Mouse (Mus musculus): ENCODE measurements around the gene 1700023F06Rik.

1700023F06Rik gene

GRCm38 (mm10) chr11:103178748-103179147 is 29.6 kb downstream of the 1700023F06Rik start:
- no peak for DNase-seq

GRCm38 (mm10) chr11:103177815-103178485 is 30.4 kb downstream of the 1700023F06Rik start:
- no peak for DNase-seq

- no peak for DNase-seq
Measured at GRCm38 (mm10) chr11:103177216-103177615, 31.1 kb downstream of the 1700023F06Rik start.

GRCm38 (mm10) chr11:103176510-103176909 is 31.8 kb downstream of the 1700023F06Rik start:
- no peak for DNase-seq

- DNase-seq = no peak
Measured at GRCm38 (mm10) chr11:103175688-103176442, 32.5 kb downstream of the 1700023F06Rik start.

- DNase-seq = no peak
Measured at GRCm38 (mm10) chr11:103174891-103175391, 33.4 kb downstream of the 1700023F06Rik start.

GRCm38 (mm10) chr11:103174411-103174832 is 33.9 kb downstream of the 1700023F06Rik start:
- DNase-seq = no peak

- no peak for DNase-seq
Measured at GRCm38 (mm10) chr11:103173771-103174344, 34.5 kb downstream of the 1700023F06Rik start.

GRCm38 (mm10) chr11:103173041-103173770 is 35.2 kb downstream of the 1700023F06Rik start:
- DNase-seq = no peak

- no peak for DNase-seq
Measured at GRCm38 (mm10) chr11:103172392-103173040, 35.8 kb downstream of the 1700023F06Rik start.

- DNase-seq = no peak
Measured at GRCm38 (mm10) chr11:103171703-103172391, 36.5 kb downstream of the 1700023F06Rik start.

GRCm38 (mm10) chr11:103171286-103171620 is 37.1 kb downstream of the 1700023F06Rik start:
- DNase-seq = no peak

GRCm38 (mm10) chr11:103170494-103171285 is 37.7 kb downstream of the 1700023F06Rik start, which contains the start of gene Fmnl1:
Gene Fmnl1 (plus strand): TSS chr11:103171107.
- DNase-seq = peak; percentile 40

- no peak for DNase-seq
Measured at GRCm38 (mm10) chr11:103170111-103170493, 38.3 kb downstream of the 1700023F06Rik start.

- no peak for DNase-seq
Measured at GRCm38 (mm10) chr11:103169664-103170063, 38.7 kb downstream of the 1700023F06Rik start.

GRCm38 (mm10) chr11:103168690-103169390 is 39.5 kb downstream of the 1700023F06Rik start:
- peak; percentile 70 for DNase-seq

GRCm38 (mm10) chr11:103164391-103164790 is 44.0 kb downstream of the 1700023F06Rik start:
- no peak for DNase-seq

GRCm38 (mm10) chr11:103162132-103162531 is 46.2 kb downstream of the 1700023F06Rik start:
- no peak for DNase-seq

GRCm38 (mm10) chr11:103161449-103161848 is 46.9 kb downstream of the 1700023F06Rik start:
- DNase-seq = no peak

GRCm38 (mm10) chr11:103160738-103161137 is 47.6 kb downstream of the 1700023F06Rik start:
- no peak for DNase-seq

Measured in embryo, embryonic 11 days (tissue).